Mouse (Mus musculus) heart, embryonic 16.5 days (tissue): Measurements from ENCODE around the gene Gm9945. TPM values are rescaled to one million over a fixed set of nuclear protein-coding genes. Genes with fewer than 3 reads are reported as not detected.

Experiments
- ATAC-seq: fragments of 200-750 bp; cut with Nextera tagmentation; replicated peaks from 2 replicates; pipeline ENCODE4 v1.8.0; 2017; ENCODE audit warnings: moderate number of reproducible peaks; ENCODE audit not compliant: insufficient read depth, low FRiP score; ENCODE audit errors: extremely low read depth
- H3K27ac ChIP-seq: fragments of 300-500 bp; sonication (generic); 2 replicates; pipeline ENCODE4 v1.5.1; 2014; ENCODE audit warnings: mild to moderate bottlenecking, low read length, control low read depth, moderate library complexity
- H3K27me3 ChIP-seq: fragments of 300-500 bp; sonication (generic); 2 replicates; pipeline ENCODE4 v1.6.1; 2014; ENCODE audit warnings: low read length, mixed read lengths; ENCODE audit not compliant: control insufficient read depth, insufficient read depth
- H3K36me3 ChIP-seq: fragments of 300-500 bp; sonication (generic); 2 replicates; pipeline ENCODE4 v1.6.1; 2014; ENCODE audit not compliant: control insufficient read depth, insufficient read depth
- H3K4me1 ChIP-seq: fragments of 300-500 bp; sonication (generic); 2 replicates; pipeline ENCODE4 v1.6.1; 2014; ENCODE audit warnings: low read length, mixed read lengths; ENCODE audit not compliant: control insufficient read depth, insufficient read depth
- H3K4me2 ChIP-seq: fragments of 300-500 bp; sonication (generic); 2 replicates; pipeline ENCODE4 v1.6.1; 2014; ENCODE audit warnings: low read depth, mild to moderate bottlenecking, control low read depth, low read length
- H3K4me3 ChIP-seq: fragments of 300-500 bp; sonication (generic); 2 replicates; pipeline ENCODE4 v1.5.1; 2014; ENCODE audit warnings: mild to moderate bottlenecking, control low read depth, low read length
- H3K9ac ChIP-seq: fragments of 300-500 bp; sonication (generic); 2 replicates; pipeline ENCODE4 v1.6.1; 2014; ENCODE audit warnings: low read length, control low read depth
- H3K9me3 ChIP-seq: fragments of 300-500 bp; sonication (generic); replicated peaks from 2 replicates; pipeline ENCODE4 v1.6.1; 2016; ENCODE audit warnings: low read length; ENCODE audit not compliant: control insufficient read depth
- WGBS: fragments of 180-500 bp; shearing (Covaris S2); extraction: QIAGEN DNeasy Blood & Tissue Kit; methylation state at CpG from one replicate; pipeline ENCODE4 v1.1.7; 2014; 5-methylcytosine and 5-hydroxymethylcytosine counted together
- polyA plus RNA-seq: library from polyadenylated mRNA; unstranded; fragments of >200 nt; fragmentation: Nextera tagmentation; extraction: Ambion mirVana; gene quantifications from 2 replicates; pipeline ENCODE4 v1.2.1, GENCODE M21; 2015

Gm9945 gene
- not detected in 2 replicates for polyA plus RNA-seq

GRCm38 (mm10) chr11:53479783-53480301 is at the start of gene Gm9945, which contains the start of gene Sowaha:
Gm9945 (plus strand) TSS chr11:53480166.
Sowaha (minus strand) TSS chr11:53480274.
- H3K4me3 ChIP-seq: peak within 1 kb of the TSS; percentile 67
- H3K36me3 ChIP-seq: no peaks in the 10 kb centered on the region
- H3K4me1 ChIP-seq: no peaks in the 10 kb centered on the region
- H3K4me2 ChIP-seq: peak within 1 kb of the TSS; percentile 94
- peak within 1 kb of the TSS; percentile 60 for H3K9ac ChIP-seq
- ATAC-seq: no peak; the same call in 1 of the 2 replicates
- peaks cover 48% of the 10 kb centered on the region for H3K27me3 ChIP-seq
- 2% methylated on average over 40 of the region's 40 CpGs for WGBS
- H3K27ac ChIP-seq: no peak within 1 kb of the TSS
- peaks cover 3% of the 10 kb centered on the region; the same call in 1 of the 2 replicates for H3K9me3 ChIP-seq

- peaks cover 9% of the 10 kb centered on the region for H3K36me3 ChIP-seq
- H3K27me3 ChIP-seq: no peaks in the 10 kb centered on the region
- H3K9me3 ChIP-seq: no peaks in the 10 kb centered on the region
- peak overlapping the region; percentile 97 for H3K9ac ChIP-seq
- peak overlapping the region; percentile 96 for H3K4me3 ChIP-seq
- peak; percentile 43 for ATAC-seq
- peak overlapping the region; percentile 89 for H3K4me2 ChIP-seq
- WGBS: under 1% methylated on average over 34 of the region's 34 CpGs
- H3K4me1 ChIP-seq: peaks cover 13% of the 10 kb centered on the region
- H3K27ac ChIP-seq: peak overlapping the region; percentile 94
These were observed 49.7 kb upstream of the Gm9945 start for GRCm38 (mm10) chr11:53430300-53430669.

- Histone ChIP-seq H3K27ac (peak within 1 kb of the TSS; percentile 94), H3K9me3 (no peaks in the 10 kb centered on the region), H3K27me3 (no peaks in the 10 kb centered on the region), H3K36me3 (peaks cover 9% of the 10 kb centered on the region), H3K4me3 (peak within 1 kb of the TSS; percentile 96), H3K4me1 (peaks cover 12% of the 10 kb centered on the region), H3K9ac (peak within 1 kb of the TSS; percentile 97), H3K4me2 (peak within 1 kb of the TSS; percentile 89)
- peak; percentile 96 for ATAC-seq
- WGBS: under 1% methylated on average over 44 of the region's 44 CpGs
These were observed 49.2 kb upstream of the Gm9945 start, which contains the start of the genes Uqcrq and Gdf9 for GRCm38 (mm10) chr11:53430670-53431346. Uqcrq (minus strand) TSS chr11:53430831. Gdf9 (plus strand) TSS chr11:53431023.

- peak overlapping the region; percentile 94 for H3K27ac ChIP-seq
- no peaks in the 10 kb centered on the region for H3K27me3 ChIP-seq
- peaks cover 9% of the 10 kb centered on the region for H3K36me3 ChIP-seq
- peak overlapping the region; percentile 96 for H3K4me3 ChIP-seq
- peaks cover 12% of the 10 kb centered on the region for H3K4me1 ChIP-seq
- peak; percentile 4; the same call in 1 of the 2 replicates for ATAC-seq
- H3K4me2 ChIP-seq: peak overlapping the region; percentile 89
- WGBS: 16% methylated on average over 9 of the region's 9 CpGs
- peak overlapping the region; percentile 58 for H3K9ac ChIP-seq
- H3K9me3 ChIP-seq: no peaks in the 10 kb centered on the region
These were observed 48.5 kb upstream of the Gm9945 start for GRCm38 (mm10) chr11:53431347-53432056.

- Histone ChIP-seq H3K27me3 (no peaks in the 10 kb centered on the region), H3K4me3 (no peak overlapping the region), H3K9me3 (no peaks in the 10 kb centered on the region), H3K27ac (no peak overlapping the region), H3K36me3 (peaks cover 9% of the 10 kb centered on the region), H3K4me1 (peaks cover 12% of the 10 kb centered on the region), H3K9ac (no peak overlapping the region), H3K4me2 (no peak overlapping the region)
- 39% methylated on average over 6 of the region's 6 CpGs for WGBS
- no peak for ATAC-seq
These were observed 46.9 kb upstream of the Gm9945 start for GRCm38 (mm10) chr11:53433057-53433456.

- no peaks in the 10 kb centered on the region for H3K27me3 ChIP-seq
- H3K4me3 ChIP-seq: no peak overlapping the region
- 75% methylated on average over 8 of the region's 8 CpGs for WGBS
- H3K9me3 ChIP-seq: no peaks in the 10 kb centered on the region
- peaks cover 4% of the 10 kb centered on the region; the same call in 1 of the 2 replicates for H3K4me1 ChIP-seq
- no peak for ATAC-seq
- no peak overlapping the region for H3K4me2 ChIP-seq
- no peak overlapping the region for H3K27ac ChIP-seq
- no peak overlapping the region for H3K9ac ChIP-seq
- no peaks in the 10 kb centered on the region for H3K36me3 ChIP-seq
These were observed 44.5 kb upstream of the Gm9945 start for GRCm38 (mm10) chr11:53435504-53435903.

GRCm38 (mm10) chr11:53436338-53436737 is 43.6 kb upstream of the Gm9945 start:
- H3K27ac ChIP-seq: no peak overlapping the region
- H3K9ac ChIP-seq: no peak overlapping the region
- H3K4me2 ChIP-seq: no peak overlapping the region
- H3K9me3 ChIP-seq: no peaks in the 10 kb centered on the region
- H3K4me3 ChIP-seq: no peak overlapping the region
- H3K36me3 ChIP-seq: no peaks in the 10 kb centered on the region
- no peaks in the 10 kb centered on the region for H3K27me3 ChIP-seq
- WGBS: 82% methylated on average over 6 of the region's 6 CpGs
- ATAC-seq: no peak
- peaks cover 3% of the 10 kb centered on the region; the same call in 1 of the 2 replicates for H3K4me1 ChIP-seq

- Histone ChIP-seq H3K4me2 (peak overlapping the region; percentile 33), H3K9ac (peak overlapping the region; percentile 65), H3K4me3 (no peak overlapping the region), H3K36me3 (no peaks in the 10 kb centered on the region), H3K27me3 (no peaks in the 10 kb centered on the region), H3K9me3 (no peaks in the 10 kb centered on the region), H3K27ac (peak overlapping the region; percentile 85), H3K4me1 (peaks cover 7% of the 10 kb centered on the region)
- ATAC-seq: peak; percentile 71
- WGBS: 1% methylated on average over 12 of the region's 12 CpGs
These were observed 38.0 kb upstream of the Gm9945 start for GRCm38 (mm10) chr11:53441921-53442320.

GRCm38 (mm10) chr11:53443861-53444260 is 36.1 kb upstream of the Gm9945 start:
- H3K4me1 ChIP-seq: peaks cover 15% of the 10 kb centered on the region
- H3K36me3 ChIP-seq: no peaks in the 10 kb centered on the region
- H3K9me3 ChIP-seq: no peaks in the 10 kb centered on the region
- H3K27me3 ChIP-seq: no peaks in the 10 kb centered on the region
- no peak overlapping the region for H3K9ac ChIP-seq
- no peak overlapping the region for H3K4me2 ChIP-seq
- ATAC-seq: no peak
- 42% methylated on average over 6 of the region's 6 CpGs for WGBS
- H3K4me3 ChIP-seq: no peak overlapping the region
- H3K27ac ChIP-seq: no peak overlapping the region
